Mouse (Mus musculus): ENCODE results near the gene Col16a1.

GRCm38 (mm10) chr4:130087293-130087692 is 39.7 kb downstream of the Col16a1 start:
- no peak for TF ChIP-seq HCFC1 (IDR thresholded peaks at IDR 0.05; ENCODE audit: borderline replicate concordance, insufficient read depth, low read length)
- no peak for TF ChIP-seq ZNF384 (IDR thresholded peaks at IDR 0.05; ENCODE audit: low read depth, low read length)

Measured in ES-E14 (cell line).